Mouse (Mus musculus) layer of hippocampus, adult 11-12 months (tissue): ENCODE measurements around the gene Togaram2.
"Not testable (repeated sequence)": the region's sequence is repeated elsewhere in the genome, so short reads cannot be mapped to it uniquely, and the experiment has no call there.

ENCODE experiments used
- DNase-seq: peaks from one replicate; pipeline ENCODE4 v3.0.0; 2022; ENCODE audit warnings: low spot score

Gene Togaram2

DNA sequence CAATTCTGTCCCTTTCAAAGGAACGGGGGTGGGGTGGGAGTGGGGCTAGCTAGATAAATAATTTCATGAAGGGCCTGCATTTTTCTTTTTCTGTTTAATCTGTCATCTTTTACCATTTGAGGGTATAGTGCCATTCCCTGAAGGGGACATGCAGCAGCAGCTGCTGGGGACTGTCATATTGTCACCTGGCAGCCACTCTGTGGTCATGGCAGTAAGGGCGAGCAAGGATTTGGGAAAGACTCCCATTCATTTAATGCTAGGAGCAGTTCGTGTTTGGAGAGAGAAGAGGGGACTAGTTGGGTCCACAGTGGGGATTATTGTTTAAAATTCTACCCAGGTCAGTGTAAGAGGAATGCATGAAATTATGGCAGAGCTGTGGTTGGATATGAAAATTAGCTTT is 63.4 kb downstream of the Togaram2 start:
- DNase-seq = no peak

DNA sequence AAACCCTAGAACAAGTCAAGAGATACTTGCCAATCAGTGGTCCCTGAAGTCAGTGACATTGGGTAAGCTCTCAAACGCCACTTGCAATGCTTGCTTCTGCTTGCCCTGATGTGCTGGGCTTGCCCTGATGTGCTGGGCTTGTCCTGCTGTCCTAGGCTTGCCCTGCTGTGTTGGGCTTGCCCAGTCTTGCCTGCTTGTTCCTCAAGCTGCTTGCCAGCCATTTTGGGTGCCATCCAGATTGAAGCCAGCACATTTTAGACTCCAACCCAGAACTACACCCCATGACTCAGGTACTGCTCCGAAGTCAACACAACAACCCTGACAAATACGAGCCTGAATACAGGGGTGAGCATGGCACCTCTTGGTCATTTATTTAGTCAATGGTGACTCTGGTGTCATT is 69.1 kb downstream of the Togaram2 start:
- no peak for DNase-seq

DNA sequence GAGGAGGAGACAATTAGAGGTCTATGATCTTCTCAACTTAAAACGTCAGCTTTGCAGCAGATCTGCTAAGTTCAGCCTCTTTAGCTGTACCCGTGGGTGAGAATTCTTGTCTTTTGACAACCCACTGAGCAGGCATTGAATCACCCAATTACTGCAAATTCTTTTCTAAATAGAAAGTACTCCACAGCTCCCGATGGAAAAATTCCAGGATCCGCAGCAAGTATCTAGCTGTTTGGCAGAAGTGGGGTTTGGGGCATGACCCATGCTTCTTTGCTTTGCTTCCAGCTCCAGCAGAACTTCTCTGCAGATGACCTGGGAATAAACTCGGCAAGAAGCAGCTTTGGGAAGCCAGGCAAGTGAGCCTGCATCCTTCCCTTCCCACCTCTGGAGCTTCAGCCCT is 69.9 kb downstream of the Togaram2 start:
- peak; percentile 41 for DNase-seq

DNA sequence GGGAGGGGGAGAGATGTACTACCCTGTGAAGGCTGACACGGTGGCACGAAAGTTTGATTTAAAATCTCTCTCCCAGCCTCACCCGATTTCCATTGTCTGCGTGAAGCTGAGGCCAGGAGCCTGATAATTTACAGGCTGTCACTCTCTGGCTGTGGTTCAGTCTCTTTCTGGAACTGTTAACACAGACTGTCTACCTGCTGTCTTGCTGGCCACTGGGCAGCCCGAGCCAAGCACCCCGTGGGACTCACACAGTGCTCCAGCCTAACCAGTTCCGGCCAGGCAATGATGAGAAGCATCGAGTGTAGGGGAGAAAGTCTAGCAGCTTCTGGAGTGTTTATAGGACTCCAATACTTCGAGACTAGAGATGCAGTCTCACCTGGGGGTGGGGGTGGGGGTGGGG is 73.1 kb downstream of the Togaram2 start:
- no peak for DNase-seq

DNA sequence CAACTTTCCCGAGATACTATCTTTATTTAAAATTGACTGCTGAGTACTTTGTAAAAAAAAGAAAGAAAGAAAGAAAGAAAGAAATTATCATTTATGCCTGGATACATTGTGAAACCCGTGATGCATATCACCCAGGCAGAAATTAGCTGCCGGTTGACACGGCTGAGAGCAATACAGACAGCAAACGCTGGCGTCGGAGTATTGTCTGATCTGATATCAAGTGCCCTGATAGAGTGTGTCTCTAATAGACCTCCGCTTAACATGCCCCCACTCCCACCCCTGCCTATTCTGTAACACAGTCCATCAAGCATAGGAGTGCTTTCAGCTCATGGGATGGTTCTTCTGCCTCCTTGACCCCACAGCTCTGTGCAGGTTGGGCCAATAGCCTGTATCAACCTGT is 74.5 kb downstream of the Togaram2 start:
- no peak for DNase-seq

DNA sequence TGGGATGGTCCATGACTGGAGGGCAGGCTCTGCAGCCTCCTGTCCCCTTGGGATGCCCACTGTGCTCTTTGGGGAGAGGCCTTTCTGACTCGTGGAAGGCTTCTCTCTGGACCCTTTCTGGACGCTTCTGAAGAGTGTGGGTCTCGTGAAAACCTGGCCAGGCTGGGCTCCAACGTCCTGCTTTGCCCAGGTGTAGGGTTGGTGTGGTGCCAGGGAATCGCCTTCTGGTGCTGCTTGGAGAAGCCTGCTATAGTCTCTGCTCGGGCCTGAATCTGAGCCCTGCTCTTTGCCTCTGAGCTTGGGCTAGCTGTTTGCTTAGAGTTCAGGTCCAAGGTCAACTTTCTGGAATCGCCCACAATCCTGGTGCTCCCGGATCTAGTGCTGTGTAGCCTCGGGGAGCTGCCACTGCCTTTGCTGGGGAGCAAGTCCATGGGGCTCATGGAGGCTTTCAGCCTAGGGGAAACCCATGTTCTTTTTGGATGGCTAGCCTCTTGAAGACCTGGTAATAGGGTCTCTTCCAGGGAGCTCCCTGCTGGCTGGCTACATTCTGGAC is 76.6 kb downstream of the Togaram2 start:
- DNase-seq = no peak

- no peak for DNase-seq
These were observed 79.8 kb downstream of the Togaram2 start, which contains the start of gene Pcare for GRCm38 (mm10) chr17:71752831-71753230. Gene Pcare, minus strand, starts transcription at chr17:71752894.

- no peak for DNase-seq
These were observed 87.5 kb downstream of the Togaram2 start for GRCm38 (mm10) chr17:71760536-71760935.

GRCm38 (mm10) chr17:71768173-71768572 is 95.1 kb downstream of the Togaram2 start, which contains the start of gene Clip4:
Gene Clip4, plus strand, starts transcription at chr17:71768473.
- DNase-seq = not testable (repeated sequence)

DNA sequence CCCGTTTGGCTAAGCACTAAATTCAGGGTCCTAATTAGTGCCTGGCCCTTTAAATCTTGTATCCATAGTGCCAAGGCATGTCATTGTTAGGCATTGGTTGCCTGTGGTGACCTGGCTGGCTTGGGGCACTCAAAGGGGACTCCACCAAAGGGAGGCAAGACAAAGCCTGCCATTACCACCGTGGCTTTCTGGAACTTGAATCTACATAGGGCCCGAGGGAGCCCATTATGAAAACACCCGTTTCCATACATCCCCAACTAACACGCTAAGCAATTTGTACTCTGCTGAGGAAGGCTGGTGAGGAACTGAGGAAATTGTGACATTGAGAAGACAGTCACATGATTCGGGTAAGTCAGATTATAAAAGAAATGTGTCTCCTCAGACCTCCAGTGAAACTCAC is 96.5 kb downstream of the Togaram2 start:
- no peak for DNase-seq

DNA sequence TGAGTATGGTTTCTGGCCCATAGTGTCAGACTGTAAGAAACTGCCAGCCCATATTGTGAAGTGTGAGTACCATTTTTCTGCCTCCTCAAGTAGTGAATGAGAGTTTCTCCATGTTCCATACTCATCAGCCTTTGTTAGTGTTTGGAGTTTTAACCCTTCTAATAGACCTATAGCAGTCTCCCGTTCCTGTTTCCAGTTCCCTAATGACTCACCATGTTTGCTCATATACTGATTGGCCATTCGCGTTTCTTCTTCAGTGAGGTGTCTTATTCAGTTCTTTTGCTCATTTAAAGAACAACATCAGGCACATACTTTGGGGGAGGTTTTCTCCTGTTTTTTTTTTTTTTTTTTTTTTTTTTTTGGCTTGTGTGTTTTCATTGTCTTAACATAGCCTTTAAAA is 97.6 kb downstream of the Togaram2 start:
- DNase-seq = no peak

GRCm38 (mm10) chr17:71774173-71774572 is 101.1 kb downstream of the Togaram2 start:
- DNase-seq = no peak

DNA sequence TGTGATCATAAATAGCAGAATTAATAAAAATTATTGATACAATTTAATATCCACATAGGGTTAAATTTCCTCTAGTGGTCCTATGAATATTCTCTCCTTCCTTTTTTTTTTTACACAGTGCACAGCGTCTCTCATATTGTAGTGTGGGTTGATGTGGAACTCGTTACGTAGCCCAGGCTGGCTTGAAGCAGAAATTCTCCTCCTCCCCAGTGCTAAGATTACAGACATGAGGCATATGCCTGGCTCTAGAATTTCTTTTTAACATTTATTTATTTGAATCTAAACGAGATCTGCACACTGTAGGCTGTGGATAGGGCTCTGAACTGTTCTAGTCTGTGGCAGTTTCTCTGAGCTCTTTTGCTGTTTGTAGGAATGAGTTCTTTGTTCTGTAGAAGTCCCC is 102.2 kb downstream of the Togaram2 start:
- no peak for DNase-seq

DNA sequence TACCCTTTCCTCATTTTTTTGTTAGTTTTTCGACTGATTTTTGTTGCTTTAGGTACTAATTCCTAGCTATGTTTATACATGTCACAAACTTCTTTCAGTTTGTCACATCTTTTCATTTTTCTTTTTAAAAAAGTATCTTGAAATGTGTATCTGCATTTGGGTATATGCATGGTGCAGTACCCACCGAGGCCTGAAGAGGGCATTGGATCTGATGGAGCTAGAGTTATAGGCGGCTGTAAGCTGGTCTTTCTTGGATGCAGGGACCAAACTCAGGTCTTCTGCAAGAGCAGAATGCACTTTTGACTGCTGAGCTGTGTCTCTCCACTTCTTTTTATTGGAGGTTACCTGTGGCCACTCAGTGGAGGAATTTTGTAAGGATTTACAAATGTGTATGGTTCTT is 105.6 kb downstream of the Togaram2 start:
- DNase-seq = no peak
